Mouse (Mus musculus): ENCODE results near the gene Tfdp2. TPM values are rescaled to one million over a fixed set of nuclear protein-coding genes. Genes with fewer than 3 reads are reported as not detected.

Gene Tfdp2
- polyA plus RNA-seq, 1 experiment from 2014 or later: 81.4 TPM

- Histone ChIP-seq H3K27me3 (ENCODE audit: low read depth, poor library complexity, severe bottlenecking) (no peaks in the 10 kb centered on the region), H3K36me3 (no peaks in the 10 kb centered on the region; the same call in 1 of the 2 replicates), H3K4me3 (peak overlapping the region; percentile 95), H3K9me3 (replicated peaks) (no peaks in the 10 kb centered on the region), H3K27ac (replicated peaks) (no peak overlapping the region), H3K4me1 (peaks cover 30% of the 10 kb centered on the region)
- no peak for DNase-seq (ENCODE audit: low spot score)
- 79% methylated on average over 9 of the region's 9 CpGs for WGBS
Observed at GRCm38 (mm10) chr9:96197806-96198205, 1.7 kb downstream of the Tfdp2 start.

- Histone ChIP-seq H3K27me3 (ENCODE audit: low read depth, poor library complexity, severe bottlenecking) (no peaks in the 10 kb centered on the region), H3K4me3 (no peak overlapping the region), H3K4me1 (no peaks in the 10 kb centered on the region), H3K36me3 (peaks cover 17% of the 10 kb centered on the region), H3K27ac (replicated peaks) (no peak overlapping the region), H3K9me3 (replicated peaks) (no peaks in the 10 kb centered on the region)
- no peak for DNase-seq (ENCODE audit: low spot score)
- 93% methylated on average over 3 of the region's 3 CpGs for WGBS
Observed at GRCm38 (mm10) chr9:96203663-96204062, 7.6 kb downstream of the Tfdp2 start.

- no peaks in the 10 kb centered on the region for H3K9me3 ChIP-seq (replicated peaks)
- 95% methylated on average over 3 of the region's 3 CpGs for WGBS
- H3K27ac ChIP-seq (replicated peaks): no peak overlapping the region
- H3K36me3 ChIP-seq: peaks cover 17% of the 10 kb centered on the region
- H3K4me1 ChIP-seq: no peaks in the 10 kb centered on the region
- no peak overlapping the region for H3K4me3 ChIP-seq
- DNase-seq (ENCODE audit: low spot score): no peak
- H3K27me3 ChIP-seq (ENCODE audit: low read depth, poor library complexity, severe bottlenecking): no peaks in the 10 kb centered on the region
Observed at GRCm38 (mm10) chr9:96207428-96207827, 11.4 kb downstream of the Tfdp2 start.

GRCm38 (mm10) chr9:96213036-96213645 is 17.1 kb downstream of the Tfdp2 start:
- peaks cover 3% of the 10 kb centered on the region; the same call in 1 of the 2 replicates for H3K9me3 ChIP-seq (replicated peaks)

GRCm38 (mm10) chr9:96214171-96214570 is 18.1 kb downstream of the Tfdp2 start:
- WGBS: 93% methylated on average over 2 of the region's 2 CpGs
- H3K4me3 ChIP-seq: no peak overlapping the region
- no peak overlapping the region for H3K27ac ChIP-seq (replicated peaks)
- H3K9me3 ChIP-seq (replicated peaks): peaks cover 3% of the 10 kb centered on the region; the same call in 1 of the 2 replicates
- peaks cover 4% of the 10 kb centered on the region; the same call in 1 of the 2 replicates for H3K4me1 ChIP-seq
- DNase-seq (ENCODE audit: low spot score): no peak
- H3K27me3 ChIP-seq (ENCODE audit: low read depth, poor library complexity, severe bottlenecking): no peaks in the 10 kb centered on the region
- peaks cover 7% of the 10 kb centered on the region for H3K36me3 ChIP-seq

More at GRCm38 (mm10) chr9:96213036-96213645, 17.1 kb downstream of the Tfdp2 start:
- WGBS: 90% methylated on average over 3 of the region's 3 CpGs
- Histone ChIP-seq H3K27ac (replicated peaks) (no peak overlapping the region), H3K4me1 (no peaks in the 10 kb centered on the region), H3K36me3 (peaks cover 7% of the 10 kb centered on the region), H3K27me3 (ENCODE audit: low read depth, poor library complexity, severe bottlenecking) (no peaks in the 10 kb centered on the region), H3K4me3 (no peak overlapping the region)
- DNase-seq (ENCODE audit: low spot score): no peak

GRCm38 (mm10) chr9:96217299-96217698 is 21.2 kb downstream of the Tfdp2 start:
- peaks cover 6% of the 10 kb centered on the region; the same call in 1 of the 2 replicates for H3K4me1 ChIP-seq
- H3K9me3 ChIP-seq (replicated peaks): peaks cover 3% of the 10 kb centered on the region; the same call in 1 of the 2 replicates
- 81% methylated on average over 1 of the region's 1 CpGs for WGBS
- H3K27me3 ChIP-seq (ENCODE audit: low read depth, poor library complexity, severe bottlenecking): no peaks in the 10 kb centered on the region
- DNase-seq (ENCODE audit: low spot score): no peak
- H3K4me3 ChIP-seq: no peak overlapping the region
- H3K36me3 ChIP-seq: peaks cover 7% of the 10 kb centered on the region
- no peak overlapping the region for H3K27ac ChIP-seq (replicated peaks)

- Histone ChIP-seq H3K4me1 (peaks cover 6% of the 10 kb centered on the region; the same call in 1 of the 2 replicates), H3K9me3 (replicated peaks) (peaks cover 3% of the 10 kb centered on the region; the same call in 1 of the 2 replicates), H3K27ac (replicated peaks) (no peak overlapping the region), H3K27me3 (ENCODE audit: low read depth, poor library complexity, severe bottlenecking) (no peaks in the 10 kb centered on the region), H3K4me3 (no peak overlapping the region), H3K36me3 (peaks cover 7% of the 10 kb centered on the region)
- no peak for DNase-seq (ENCODE audit: low spot score)
Observed at GRCm38 (mm10) chr9:96217799-96218198, 21.7 kb downstream of the Tfdp2 start.

GRCm38 (mm10) chr9:96219114-96219669 is 23.1 kb downstream of the Tfdp2 start:
- Histone ChIP-seq H3K27me3 (ENCODE audit: low read depth, poor library complexity, severe bottlenecking) (no peaks in the 10 kb centered on the region), H3K4me1 (peaks cover 6% of the 10 kb centered on the region; the same call in 1 of the 2 replicates), H3K4me3 (no peak overlapping the region), H3K27ac (replicated peaks) (no peak overlapping the region), H3K36me3 (peaks cover 4% of the 10 kb centered on the region), H3K9me3 (replicated peaks) (peaks cover 3% of the 10 kb centered on the region; the same call in 1 of the 2 replicates)
- 73% methylated on average over 2 of the region's 2 CpGs for WGBS
- DNase-seq (ENCODE audit: low spot score): no peak

- no peak overlapping the region for H3K27ac ChIP-seq (replicated peaks)
- no peaks in the 10 kb centered on the region for H3K36me3 ChIP-seq
- H3K27me3 ChIP-seq (ENCODE audit: low read depth, poor library complexity, severe bottlenecking): no peaks in the 10 kb centered on the region
- DNase-seq (ENCODE audit: low spot score): no peak
- H3K4me1 ChIP-seq: peaks cover 6% of the 10 kb centered on the region; the same call in 1 of the 2 replicates
- H3K4me3 ChIP-seq: no peak overlapping the region
- no peaks in the 10 kb centered on the region for H3K9me3 ChIP-seq (replicated peaks)
Observed at GRCm38 (mm10) chr9:96220419-96220818, 24.3 kb downstream of the Tfdp2 start.

GRCm38 (mm10) chr9:96223302-96223701 is 27.2 kb downstream of the Tfdp2 start:
- no peaks in the 10 kb centered on the region for H3K9me3 ChIP-seq (replicated peaks)
- H3K27ac ChIP-seq (replicated peaks): no peak overlapping the region
- 92% methylated on average over 2 of the region's 2 CpGs for WGBS
- DNase-seq (ENCODE audit: low spot score): no peak
- H3K4me1 ChIP-seq: peaks cover 6% of the 10 kb centered on the region; the same call in 1 of the 2 replicates
- no peak overlapping the region for H3K4me3 ChIP-seq
- no peaks in the 10 kb centered on the region for H3K36me3 ChIP-seq
- H3K27me3 ChIP-seq (ENCODE audit: low read depth, poor library complexity, severe bottlenecking): no peaks in the 10 kb centered on the region

GRCm38 (mm10) chr9:96228285-96228684 is 32.2 kb downstream of the Tfdp2 start:
- Histone ChIP-seq H3K36me3 (no peaks in the 10 kb centered on the region), H3K27me3 (ENCODE audit: low read depth, poor library complexity, severe bottlenecking) (no peaks in the 10 kb centered on the region), H3K27ac (replicated peaks) (no peak overlapping the region), H3K4me1 (peaks cover 7% of the 10 kb centered on the region; the same call in 1 of the 2 replicates), H3K4me3 (no peak overlapping the region), H3K9me3 (replicated peaks) (no peaks in the 10 kb centered on the region)
- no peak for DNase-seq (ENCODE audit: low spot score)

- no peak for DNase-seq (ENCODE audit: low spot score)
- H3K9me3 ChIP-seq (replicated peaks): no peaks in the 10 kb centered on the region
Observed at GRCm38 (mm10) chr9:96230271-96230670, 34.2 kb downstream of the Tfdp2 start.

GRCm38 (mm10) chr9:96235477-96235876 is 39.4 kb downstream of the Tfdp2 start:
- H3K27ac ChIP-seq (replicated peaks): no peak overlapping the region
- H3K36me3 ChIP-seq: no peaks in the 10 kb centered on the region
- peaks cover 1% of the 10 kb centered on the region; the same call in 1 of the 2 replicates for H3K4me1 ChIP-seq
- WGBS: 66% methylated on average over 2 of the region's 2 CpGs
- no peak overlapping the region for H3K4me3 ChIP-seq
- DNase-seq (ENCODE audit: low spot score): no peak
- H3K27me3 ChIP-seq (ENCODE audit: low read depth, poor library complexity, severe bottlenecking): no peaks in the 10 kb centered on the region
- H3K9me3 ChIP-seq (replicated peaks): no peaks in the 10 kb centered on the region

More at GRCm38 (mm10) chr9:96230271-96230670, 34.2 kb downstream of the Tfdp2 start:
- 57% methylated on average over 2 of the region's 2 CpGs for WGBS
- Histone ChIP-seq H3K4me3 (no peak overlapping the region), H3K36me3 (no peaks in the 10 kb centered on the region), H3K4me1 (peaks cover 7% of the 10 kb centered on the region; the same call in 1 of the 2 replicates), H3K27ac (replicated peaks) (no peak overlapping the region), H3K27me3 (ENCODE audit: low read depth, poor library complexity, severe bottlenecking) (no peaks in the 10 kb centered on the region)

All from midbrain, embryonic 10.5 days (tissue).